Mouse (Mus musculus): ENCODE results near the gene Creb5. TPM values are rescaled to one million over a fixed set of nuclear protein-coding genes. Genes with fewer than 3 reads are reported as not detected.

Creb5 gene
- polyA plus RNA-seq (2015; fragmentation: Nextera tagmentation; extraction: Ambion mirVana), result 11.9 and 14.8 TPM in 2 replicates

DNA sequence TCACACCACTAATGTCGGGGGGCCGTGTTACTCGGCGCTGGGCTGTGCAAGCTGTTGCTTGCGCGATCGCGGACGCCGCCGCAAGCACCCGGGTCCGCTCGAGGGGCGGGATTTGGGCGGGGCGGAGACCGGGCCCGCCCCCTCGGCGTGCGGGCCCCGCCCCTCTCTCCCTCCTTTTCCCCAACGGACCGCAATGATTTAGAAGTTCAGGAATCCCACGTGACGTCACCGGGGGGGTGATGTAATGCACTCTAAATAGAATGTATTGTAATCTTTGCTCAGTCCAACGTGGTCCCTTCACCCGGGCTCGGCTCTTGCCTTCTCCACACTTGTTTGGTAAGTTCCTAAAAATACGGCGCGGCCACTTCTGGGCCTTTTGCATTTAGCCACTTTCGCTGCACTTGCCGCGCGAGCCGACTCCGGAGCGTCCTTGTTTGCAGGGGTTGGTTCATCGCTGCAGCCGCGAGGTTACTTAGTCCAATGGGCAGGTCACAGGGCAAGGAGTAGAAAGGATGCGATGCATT lies at the start of gene Creb5:
TSS of gene Creb5 (plus strand) at position 233 of the 524 bp plus-strand sequence.
- H3K9ac ChIP-seq (replicated peaks; ENCODE audit: low read depth, low read length), result peak within 1 kb of the TSS; percentile 48
- no peaks in the 10 kb centered on the region for H3K36me3 ChIP-seq (ENCODE audit: control insufficient read depth, insufficient read depth)
- H3K4me2 ChIP-seq (ENCODE audit: low read length), result peak within 1 kb of the TSS; percentile 96
- no peak within 1 kb of the TSS; the same call in 1 of the 2 replicates for H3K27ac ChIP-seq (ENCODE audit: low read length)
- peak; percentile 76 for ATAC-seq
- peaks cover 22% of the 10 kb centered on the region for H3K4me1 ChIP-seq (replicated peaks; ENCODE audit: control insufficient read depth, insufficient read depth, low read length)
- peak within 1 kb of the TSS; percentile 57 for H3K4me3 ChIP-seq (replicated peaks; ENCODE audit: low read length)
- H3K27me3 ChIP-seq (replicated peaks; ENCODE audit: control insufficient read depth, insufficient read depth, low read length), result peaks cover 19% of the 10 kb centered on the region
- WGBS, result under 1% methylated on average over 45 of the region's 45 CpGs
- H3K9me3 ChIP-seq (ENCODE audit: control insufficient read depth, low read length), result no peaks in the 10 kb centered on the region

DNA sequence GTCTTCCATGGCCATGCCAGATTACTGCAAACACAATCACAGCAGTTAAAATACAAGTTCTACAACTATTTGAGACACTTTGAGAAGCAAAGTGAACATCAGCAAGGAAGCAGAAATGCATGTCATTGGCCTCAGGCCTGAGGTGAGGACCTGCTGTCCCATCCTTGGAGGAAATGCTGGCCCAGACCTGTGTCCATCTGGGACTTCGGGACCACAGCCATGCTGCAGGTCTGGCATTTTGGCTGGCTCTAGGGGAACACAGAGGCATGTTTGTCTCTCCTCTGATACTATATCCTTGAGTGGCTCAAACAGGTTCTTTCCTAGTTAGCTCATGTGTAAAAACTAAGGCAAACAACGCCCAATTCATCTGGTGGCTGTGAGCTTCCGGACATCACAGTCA lies 27.2 kb upstream of the Creb5 start:
- Histone ChIP-seq H3K4me3 (replicated peaks; ENCODE audit: low read length) (no peak overlapping the region), H3K27me3 (replicated peaks; ENCODE audit: control insufficient read depth, insufficient read depth, low read length) (no peaks in the 10 kb centered on the region), H3K9ac (replicated peaks; ENCODE audit: low read depth, low read length) (no peak overlapping the region), H3K4me1 (replicated peaks; ENCODE audit: control insufficient read depth, insufficient read depth, low read length) (no peaks in the 10 kb centered on the region), H3K4me2 (ENCODE audit: low read length) (no peak overlapping the region), H3K9me3 (ENCODE audit: control insufficient read depth, low read length) (no peaks in the 10 kb centered on the region), H3K27ac (ENCODE audit: low read length) (no peak overlapping the region), H3K36me3 (ENCODE audit: control insufficient read depth, insufficient read depth) (no peaks in the 10 kb centered on the region)
- ATAC-seq, result no peak
- WGBS, result 93% methylated on average over 3 of the region's 3 CpGs

DNA sequence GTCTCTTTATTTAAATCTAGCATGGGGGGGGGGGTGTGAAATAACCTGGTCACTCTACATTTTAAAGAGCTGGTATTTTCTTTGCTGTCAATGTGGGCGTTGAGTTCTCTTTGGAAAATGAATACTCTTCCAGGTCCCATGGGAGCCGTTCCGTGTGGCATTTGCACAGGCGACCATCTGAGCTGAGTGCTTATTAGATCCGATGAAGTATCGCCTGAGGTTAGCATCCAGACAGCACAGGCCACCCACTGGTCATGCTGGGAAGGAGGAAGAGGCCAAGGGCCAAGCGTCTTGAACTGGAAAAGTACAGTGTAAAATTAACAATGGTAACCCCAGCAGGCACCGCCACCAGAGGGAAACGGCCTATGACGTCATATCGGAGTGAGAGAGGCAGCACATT lies 24.7 kb upstream of the Creb5 start:
- Histone ChIP-seq H3K9ac (replicated peaks; ENCODE audit: low read depth, low read length) (no peak overlapping the region), H3K27me3 (replicated peaks; ENCODE audit: control insufficient read depth, insufficient read depth, low read length) (no peaks in the 10 kb centered on the region), H3K4me1 (replicated peaks; ENCODE audit: control insufficient read depth, insufficient read depth, low read length) (no peaks in the 10 kb centered on the region; the same call in 1 of the 2 replicates), H3K4me2 (ENCODE audit: low read length) (no peak overlapping the region), H3K36me3 (ENCODE audit: control insufficient read depth, insufficient read depth) (no peaks in the 10 kb centered on the region), H3K27ac (ENCODE audit: low read length) (no peak overlapping the region), H3K4me3 (replicated peaks; ENCODE audit: low read length) (no peak overlapping the region), H3K9me3 (ENCODE audit: control insufficient read depth, low read length) (no peaks in the 10 kb centered on the region)
- 80% methylated on average over 11 of the region's 11 CpGs for WGBS
- ATAC-seq, result no peak

DNA sequence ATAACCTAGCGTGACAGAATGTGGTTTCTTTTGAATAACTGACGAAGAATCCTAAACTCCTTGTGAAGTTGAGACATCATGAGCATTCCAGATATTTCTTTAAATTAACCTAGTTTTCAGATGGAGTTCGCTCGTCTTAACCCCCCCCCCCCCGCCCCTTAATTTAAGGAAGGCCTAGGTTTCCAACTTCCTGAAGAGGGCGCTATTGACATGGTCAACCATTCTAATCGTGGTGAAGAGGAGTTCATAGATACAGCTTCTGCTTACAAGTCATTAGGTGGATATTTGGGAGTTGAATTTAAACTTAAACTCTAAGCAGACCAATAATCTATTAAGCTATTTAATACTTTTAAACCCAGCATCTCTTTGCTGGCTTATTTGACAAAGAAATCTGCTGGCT lies 20.0 kb upstream of the Creb5 start:
- H3K4me1 ChIP-seq (replicated peaks; ENCODE audit: control insufficient read depth, insufficient read depth, low read length), result peaks cover 7% of the 10 kb centered on the region; the same call in 1 of the 2 replicates
- 23% methylated on average over 7 of the region's 7 CpGs for WGBS
- no peak overlapping the region for H3K27ac ChIP-seq (ENCODE audit: low read length)
- H3K9me3 ChIP-seq (ENCODE audit: control insufficient read depth, low read length), result no peaks in the 10 kb centered on the region
- H3K4me2 ChIP-seq (ENCODE audit: low read length), result 0 out of 2 replicates have a peak overlapping the region, but pooled peaks have one; percentile 16
- no peaks in the 10 kb centered on the region for H3K27me3 ChIP-seq (replicated peaks; ENCODE audit: control insufficient read depth, insufficient read depth, low read length)
- H3K9ac ChIP-seq (replicated peaks; ENCODE audit: low read depth, low read length), result no peak overlapping the region
- no peak overlapping the region for H3K4me3 ChIP-seq (replicated peaks; ENCODE audit: low read length)
- ATAC-seq, result no peak
- H3K36me3 ChIP-seq (ENCODE audit: control insufficient read depth, insufficient read depth), result no peaks in the 10 kb centered on the region

DNA sequence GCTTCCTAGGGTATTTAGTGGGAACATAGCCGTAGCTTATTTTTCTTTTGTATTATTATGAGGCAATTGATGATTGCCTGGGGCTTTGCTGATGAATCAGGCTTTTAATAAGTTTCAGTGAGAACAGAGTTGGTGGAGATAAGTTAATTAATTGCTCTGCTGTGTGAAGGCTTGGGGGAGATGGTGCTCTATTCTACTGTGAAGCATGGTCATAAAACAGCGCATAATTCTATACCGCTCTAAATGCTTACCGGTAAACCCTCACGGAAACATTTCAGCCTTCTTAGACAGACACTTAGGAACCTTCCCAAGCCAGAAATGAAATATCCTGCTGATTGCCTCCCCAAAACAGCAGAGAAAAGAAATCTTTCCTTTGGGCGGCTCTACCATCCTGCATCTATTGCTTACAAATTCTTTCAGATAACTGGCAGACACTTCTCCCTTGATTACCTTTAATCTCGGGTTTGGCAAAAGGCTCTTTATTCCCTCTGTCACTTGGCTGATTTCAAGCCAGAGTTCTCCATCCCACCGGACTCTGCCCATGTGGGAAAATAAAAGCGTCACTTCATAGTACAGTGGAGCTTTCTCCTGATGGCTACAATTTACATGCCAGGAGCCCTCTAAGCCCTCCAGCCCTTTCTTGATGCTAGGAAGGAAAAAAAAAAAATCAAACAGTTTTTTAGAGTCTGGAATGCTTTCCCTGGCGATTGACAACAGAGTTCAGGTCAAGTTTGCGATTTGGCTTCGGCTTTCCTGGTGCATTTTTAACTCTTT lies 19.2 kb upstream of the Creb5 start:
- peaks cover 7% of the 10 kb centered on the region; the same call in 1 of the 2 replicates for H3K4me1 ChIP-seq (replicated peaks; ENCODE audit: control insufficient read depth, insufficient read depth, low read length)
- H3K27me3 ChIP-seq (replicated peaks; ENCODE audit: control insufficient read depth, insufficient read depth, low read length), result no peaks in the 10 kb centered on the region
- H3K36me3 ChIP-seq (ENCODE audit: control insufficient read depth, insufficient read depth), result no peaks in the 10 kb centered on the region
- peak overlapping the region; percentile 23 for H3K4me2 ChIP-seq (ENCODE audit: low read length)
- ATAC-seq, result peak; percentile 78
- 4% methylated on average over 12 of the region's 12 CpGs for WGBS
- no peaks in the 10 kb centered on the region for H3K9me3 ChIP-seq (ENCODE audit: control insufficient read depth, low read length)
- H3K9ac ChIP-seq (replicated peaks; ENCODE audit: low read depth, low read length), result 0 out of 2 replicates have a peak overlapping the region, but pooled peaks have one; percentile 0
- no peak overlapping the region for H3K27ac ChIP-seq (ENCODE audit: low read length)
- no peak overlapping the region for H3K4me3 ChIP-seq (replicated peaks; ENCODE audit: low read length)

DNA sequence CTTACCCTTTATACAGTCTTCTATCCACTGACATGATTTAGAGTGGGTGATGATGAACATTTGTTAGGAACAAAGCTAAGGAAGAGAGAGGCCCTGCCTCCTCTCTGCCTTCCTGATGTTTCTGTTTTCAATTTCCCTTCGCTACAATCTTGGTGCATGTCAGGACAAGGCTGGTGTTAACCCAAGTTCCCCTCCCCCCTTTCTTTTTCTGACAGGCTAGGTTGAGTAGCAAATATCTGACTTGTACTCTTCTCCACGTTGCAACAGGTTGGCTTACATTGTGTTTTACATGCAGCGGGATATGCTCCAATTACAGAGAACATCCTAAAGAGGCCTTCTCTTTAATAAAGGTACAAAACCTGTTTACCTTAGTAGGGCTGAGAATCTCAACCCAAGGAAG lies 15.9 kb upstream of the Creb5 start:
- H3K36me3 ChIP-seq (ENCODE audit: control insufficient read depth, insufficient read depth), result no peaks in the 10 kb centered on the region
- ATAC-seq, result no peak

DNA sequence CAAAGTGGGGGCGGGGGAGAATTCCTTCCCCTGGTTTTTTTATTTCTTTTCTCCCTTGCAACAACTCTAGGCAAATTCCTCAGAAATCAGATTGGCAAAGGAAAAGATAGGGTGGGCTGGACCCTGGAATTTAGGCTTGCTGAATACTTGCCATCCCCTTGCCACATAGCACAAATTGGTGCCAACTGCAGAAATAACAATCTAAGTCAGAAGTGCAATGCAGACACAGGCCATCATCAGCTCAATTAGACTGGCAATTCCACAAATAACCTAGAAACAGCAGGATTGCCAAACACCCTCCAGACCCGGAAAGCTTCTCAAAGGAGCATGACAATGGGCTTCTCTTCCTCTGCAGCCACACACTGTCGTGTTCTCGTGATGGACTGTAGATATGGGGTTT lies 15.4 kb upstream of the Creb5 start:
- ATAC-seq, result no peak
- no peaks in the 10 kb centered on the region for H3K36me3 ChIP-seq (ENCODE audit: control insufficient read depth, insufficient read depth)
- 30% methylated on average over 4 of the region's 4 CpGs for WGBS
- H3K4me1 ChIP-seq (replicated peaks; ENCODE audit: control insufficient read depth, insufficient read depth, low read length), result peaks cover 7% of the 10 kb centered on the region; the same call in 1 of the 2 replicates
- no peak overlapping the region for H3K4me3 ChIP-seq (replicated peaks; ENCODE audit: low read length)
- no peaks in the 10 kb centered on the region for H3K9me3 ChIP-seq (ENCODE audit: control insufficient read depth, low read length)
- H3K4me2 ChIP-seq (ENCODE audit: low read length), result no peak overlapping the region
- no peak overlapping the region for H3K9ac ChIP-seq (replicated peaks; ENCODE audit: low read depth, low read length)
- no peaks in the 10 kb centered on the region for H3K27me3 ChIP-seq (replicated peaks; ENCODE audit: control insufficient read depth, insufficient read depth, low read length)
- no peak overlapping the region for H3K27ac ChIP-seq (ENCODE audit: low read length)

More for the DNA sequence above, 15.9 kb upstream of the Creb5 start:
- Histone ChIP-seq H3K9ac (replicated peaks; ENCODE audit: low read depth, low read length) (no peak overlapping the region), H3K27ac (ENCODE audit: low read length) (no peak overlapping the region), H3K9me3 (ENCODE audit: control insufficient read depth, low read length) (no peaks in the 10 kb centered on the region), H3K4me1 (replicated peaks; ENCODE audit: control insufficient read depth, insufficient read depth, low read length) (peaks cover 7% of the 10 kb centered on the region; the same call in 1 of the 2 replicates), H3K27me3 (replicated peaks; ENCODE audit: control insufficient read depth, insufficient read depth, low read length) (no peaks in the 10 kb centered on the region), H3K4me3 (replicated peaks; ENCODE audit: low read length) (no peak overlapping the region), H3K4me2 (ENCODE audit: low read length) (no peak overlapping the region)
- 56% methylated on average over 3 of the region's 3 CpGs for WGBS

DNA sequence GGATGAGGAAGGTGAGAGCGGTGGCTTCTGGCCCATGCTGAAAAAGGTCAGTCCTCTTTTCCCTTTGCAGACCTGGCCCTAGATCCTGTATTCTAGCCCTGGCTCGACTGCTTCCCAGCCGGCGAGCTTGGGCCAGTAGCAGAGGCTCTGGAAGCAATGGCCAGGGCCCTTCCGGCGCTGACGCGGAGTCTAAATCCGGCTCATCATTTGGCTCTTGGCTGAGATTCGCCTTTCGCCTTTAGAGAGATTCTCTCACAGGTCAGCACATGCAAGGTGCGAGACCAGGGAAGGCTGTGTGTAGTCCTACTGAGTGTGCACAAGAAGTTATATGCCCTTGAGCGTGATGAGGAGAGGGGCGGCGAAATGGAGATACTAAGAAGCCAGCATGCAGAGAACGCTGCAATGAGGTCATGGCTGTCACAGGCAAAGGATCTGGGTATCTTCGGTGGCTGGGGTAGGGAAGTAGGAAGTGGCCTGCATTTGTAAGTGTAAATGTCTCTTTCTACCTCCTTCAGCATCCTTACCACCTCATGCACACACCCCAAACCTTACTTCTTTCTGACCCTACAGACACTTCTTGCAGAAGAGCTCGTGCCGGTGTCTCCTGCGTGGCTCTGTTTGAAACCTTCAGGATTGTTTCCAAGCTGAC lies 557 bp upstream of the Creb5 start:
- H3K9me3 ChIP-seq (ENCODE audit: control insufficient read depth, low read length), result no peaks in the 10 kb centered on the region
- ATAC-seq, result no peak; the same call in 1 of the 2 replicates
- H3K4me3 ChIP-seq (replicated peaks; ENCODE audit: low read length), result peak overlapping the region; percentile 57

More for the DNA sequence above, 557 bp upstream of the Creb5 start:
- H3K27ac ChIP-seq (ENCODE audit: low read length), result no peak overlapping the region
- WGBS, result 4% methylated on average over 20 of the region's 20 CpGs
- peak overlapping the region; percentile 26; the same call in 1 of the 2 replicates for H3K9ac ChIP-seq (replicated peaks; ENCODE audit: low read depth, low read length)
- peaks cover 22% of the 10 kb centered on the region for H3K4me1 ChIP-seq (replicated peaks; ENCODE audit: control insufficient read depth, insufficient read depth, low read length)
- no peaks in the 10 kb centered on the region for H3K36me3 ChIP-seq (ENCODE audit: control insufficient read depth, insufficient read depth)
- H3K27me3 ChIP-seq (replicated peaks; ENCODE audit: control insufficient read depth, insufficient read depth, low read length), result peaks cover 19% of the 10 kb centered on the region
- H3K4me2 ChIP-seq (ENCODE audit: low read length), result peak overlapping the region; percentile 96

All from forebrain, embryonic 16.5 days (tissue).